Mouse (Mus musculus) lung, postnatal 0 days (tissue): ENCODE data around the gene Hoxa5.

Source experiments
- CTCF ChIP-seq: IDR thresholded peaks from 2 replicates; pipeline ENCODE4 v1.5.1; 2016; ENCODE audit warnings: antibody characterized with exemption, mild to moderate bottlenecking
- EP300 ChIP-seq: IDR thresholded peaks from 2 replicates; pipeline ENCODE4 v1.6.1; 2016; ENCODE audit warnings: antibody characterized with exemption, mild to moderate bottlenecking, control low read depth

DNA sequence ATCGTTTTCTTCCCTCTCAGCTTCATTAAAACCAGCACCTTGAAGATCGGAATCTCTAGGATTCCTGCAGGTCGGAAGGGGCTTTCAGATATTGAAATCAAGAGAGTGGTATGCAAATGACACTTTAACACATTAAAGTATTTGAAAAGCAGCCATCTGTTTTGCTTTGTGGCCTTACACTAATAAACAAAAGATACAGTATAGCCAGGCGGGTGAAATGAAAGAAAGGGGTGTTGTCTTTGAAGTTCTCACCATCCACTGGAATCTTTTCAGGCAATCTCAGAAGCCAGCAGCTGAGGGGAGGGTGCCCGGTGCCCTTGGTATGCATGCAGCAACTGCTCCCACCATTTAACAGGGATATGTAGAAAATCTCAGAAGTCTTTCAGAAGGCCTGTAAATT, 50.3 kb downstream of the Hoxa5 start:
- TF ChIP-seq CTCF (no peak), EP300 (no peak)
